Mouse (Mus musculus): Measurements from ENCODE around the gene Vegfc.

Vegfc gene

DNA sequence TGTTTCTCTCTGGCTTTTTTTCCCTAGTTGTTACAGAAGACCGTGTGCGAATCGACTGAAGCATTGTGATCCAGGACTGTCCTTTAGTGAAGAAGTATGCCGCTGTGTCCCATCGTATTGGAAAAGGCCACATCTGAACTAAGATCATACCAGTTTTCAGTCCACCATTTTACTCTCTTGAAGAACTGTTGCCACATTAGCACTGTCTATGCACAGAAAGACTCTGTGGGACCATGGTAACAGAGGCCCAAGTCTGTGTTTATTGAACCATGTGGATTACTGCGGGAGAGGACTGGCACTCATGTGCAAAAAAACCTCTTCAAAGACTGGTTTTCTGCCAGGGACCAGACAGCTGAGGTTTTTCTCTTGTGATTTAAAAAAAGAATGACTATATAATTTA, 108.5 kb downstream of the Vegfc start:
- no peak for DNase-seq (ENCODE audit: low spot score)

DNA sequence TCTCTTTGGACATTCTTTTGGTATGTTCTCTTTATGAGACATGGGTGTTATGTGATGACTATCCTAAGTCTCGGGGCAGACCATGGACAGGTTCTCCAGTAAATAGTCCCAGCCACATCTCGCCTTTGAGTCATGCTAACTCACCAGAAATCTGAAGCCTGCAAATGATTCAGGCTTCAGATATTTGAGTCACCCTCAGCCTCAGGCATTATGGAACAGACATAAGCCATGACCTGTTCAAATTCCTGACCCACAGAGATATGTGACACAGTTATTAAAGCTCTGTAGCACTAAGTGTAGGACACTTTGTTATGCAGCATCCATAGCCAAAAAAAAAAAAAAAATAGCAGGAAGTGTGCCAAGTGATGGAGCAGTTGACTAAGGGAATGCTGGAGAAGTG, 138.8 kb downstream of the Vegfc start:
- no peak for DNase-seq (ENCODE audit: low spot score)

DNA sequence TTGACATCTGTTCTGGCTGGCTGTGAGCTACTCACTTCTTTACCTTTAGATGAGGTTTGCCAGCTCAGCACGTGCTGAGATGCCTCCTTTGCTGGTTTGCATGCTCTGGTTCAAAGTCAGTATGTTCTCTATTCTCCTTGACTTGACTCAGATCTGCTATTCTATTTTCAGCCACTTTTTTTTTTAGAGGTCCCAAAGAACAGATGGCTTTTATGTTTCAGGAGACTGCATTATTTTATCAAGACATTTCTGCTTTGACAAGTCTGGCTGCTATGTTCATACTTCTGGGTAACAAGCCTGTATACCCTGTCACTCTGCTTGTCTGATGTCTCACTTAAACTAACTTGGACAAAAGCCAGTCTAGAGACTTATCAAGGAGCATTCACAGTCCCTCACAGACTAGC, 151.4 kb downstream of the Vegfc start:
- no peak for DNase-seq (ENCODE audit: low spot score)

DNA sequence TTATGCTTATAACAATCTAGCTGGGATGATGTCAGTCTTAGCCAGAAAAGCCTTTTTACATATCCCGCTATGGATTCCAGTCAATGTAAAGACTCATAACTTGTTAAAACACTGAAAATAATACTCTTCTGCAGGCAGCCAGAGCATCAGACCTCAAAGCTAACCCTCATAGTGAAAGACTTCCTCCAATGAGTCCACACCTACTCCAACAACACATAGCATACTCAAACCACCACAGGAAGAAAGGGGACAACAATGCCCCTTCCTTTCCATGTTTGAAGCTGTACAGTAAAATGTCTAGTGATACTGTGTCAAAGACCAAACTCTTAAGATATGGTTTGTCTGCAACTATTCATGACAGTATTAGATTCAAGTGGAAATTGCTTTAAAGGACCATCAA, 153.2 kb downstream of the Vegfc start:
- no peak for DNase-seq (ENCODE audit: low spot score)

DNA sequence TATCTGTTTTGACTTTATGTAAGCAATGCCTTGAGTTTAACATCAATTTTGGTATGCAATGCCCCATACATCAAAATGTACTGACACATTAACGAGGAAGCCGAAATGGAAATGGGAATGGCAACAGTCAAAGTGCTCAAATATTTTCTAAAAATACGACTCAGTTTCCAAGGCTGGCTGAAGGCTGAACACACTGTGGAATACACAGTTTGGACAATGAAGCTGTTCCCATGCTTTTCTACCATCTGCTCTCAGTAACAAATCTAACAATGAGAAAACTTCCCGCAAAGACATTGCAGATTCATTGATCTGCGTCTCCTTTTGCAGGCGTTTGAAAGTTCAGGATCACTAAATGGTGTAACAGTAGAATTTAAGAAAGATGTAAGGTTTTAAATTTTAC, 155.9 kb downstream of the Vegfc start:
- DNase-seq (ENCODE audit: low spot score) = no peak

Data from yolk sac, embryonic 10.5 days (tissue).